Mouse (Mus musculus): ENCODE results near the gene 4833439L19Rik.

4833439L19Rik gene

DNA sequence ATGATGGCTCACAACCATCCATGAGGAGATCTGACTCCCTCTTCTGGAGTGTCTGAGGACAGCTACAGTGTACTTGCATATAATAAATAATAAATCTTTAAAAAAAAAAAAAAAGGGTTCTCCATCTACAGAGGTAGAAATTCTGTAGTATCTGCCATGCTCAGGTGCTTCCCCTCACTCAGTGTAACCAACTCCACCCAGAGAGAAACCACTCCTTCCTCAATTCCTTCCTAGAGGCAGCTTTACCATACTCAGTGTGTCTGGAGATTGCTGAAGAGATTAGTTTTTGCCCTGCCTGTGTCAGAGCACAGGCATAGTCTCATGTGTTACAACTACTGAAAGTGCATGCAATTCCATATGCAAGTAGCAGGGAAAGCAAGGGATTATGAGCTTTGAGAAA, 33.1 kb downstream of the 4833439L19Rik start:
- ATAC-seq (ENCODE audit: insufficient number of reproducible peaks, low FRiP score, low TSS enrichment): no peak

DNA sequence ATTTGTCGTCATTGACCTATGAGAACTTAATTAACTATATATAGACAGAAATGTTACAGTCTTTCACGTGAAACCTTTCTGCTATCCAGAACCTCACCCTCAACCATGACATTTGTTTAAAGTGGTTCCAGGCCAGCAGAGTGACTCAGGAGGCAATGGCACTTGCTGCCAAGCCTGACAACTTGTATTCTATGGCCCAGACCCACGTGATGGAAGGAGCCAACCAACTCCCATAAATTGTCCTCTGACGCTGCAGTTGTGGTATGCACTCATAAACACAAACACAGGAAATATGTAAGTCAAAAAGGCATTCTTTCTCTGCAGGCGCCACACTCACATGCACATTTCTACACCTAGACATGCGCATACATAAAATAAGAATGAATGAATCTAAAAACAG, 38.1 kb downstream of the 4833439L19Rik start:
- ATAC-seq (ENCODE audit: insufficient number of reproducible peaks, low FRiP score, low TSS enrichment): no peak

DNA sequence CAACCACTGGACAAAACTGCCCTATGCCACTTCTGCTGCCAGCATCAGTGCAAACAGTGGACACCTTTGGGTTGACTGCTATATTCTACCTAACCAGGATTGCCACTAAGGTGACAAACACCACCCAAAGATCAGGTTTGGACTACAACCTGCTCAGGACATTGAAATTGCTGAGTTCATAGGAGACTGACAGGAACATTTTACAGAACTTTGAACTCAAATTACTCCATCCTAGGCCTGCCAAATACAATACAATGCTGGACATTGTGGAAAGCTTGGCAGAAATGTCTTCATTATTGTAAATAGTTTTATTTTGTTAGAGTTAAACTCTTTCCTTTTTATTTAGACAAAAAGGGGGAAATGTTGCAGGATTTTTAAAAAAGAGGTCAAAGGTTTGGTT, 44.1 kb downstream of the 4833439L19Rik start:
- ATAC-seq (ENCODE audit: insufficient number of reproducible peaks, low FRiP score, low TSS enrichment): no peak

DNA sequence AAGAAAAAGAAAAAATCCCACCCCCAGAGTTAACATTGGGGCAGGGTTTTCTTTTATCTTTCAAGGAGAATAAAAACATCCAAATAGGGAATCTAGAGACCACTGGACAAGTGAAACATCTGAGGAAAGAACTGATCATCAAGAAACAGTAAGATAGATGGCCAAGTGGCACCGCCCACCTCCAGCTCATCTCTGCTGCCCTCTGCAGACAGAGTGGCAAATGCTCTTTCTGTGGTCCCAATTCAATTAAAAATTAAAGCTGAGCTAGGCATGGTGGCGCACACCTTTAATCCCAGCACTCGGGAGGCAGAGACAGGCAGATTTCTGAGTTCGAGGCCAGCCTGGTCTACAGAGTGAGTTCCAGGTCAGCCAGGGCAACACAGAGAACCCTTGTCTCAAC, 45.0 kb downstream of the 4833439L19Rik start:
- ATAC-seq (ENCODE audit: insufficient number of reproducible peaks, low FRiP score, low TSS enrichment): no peak

DNA sequence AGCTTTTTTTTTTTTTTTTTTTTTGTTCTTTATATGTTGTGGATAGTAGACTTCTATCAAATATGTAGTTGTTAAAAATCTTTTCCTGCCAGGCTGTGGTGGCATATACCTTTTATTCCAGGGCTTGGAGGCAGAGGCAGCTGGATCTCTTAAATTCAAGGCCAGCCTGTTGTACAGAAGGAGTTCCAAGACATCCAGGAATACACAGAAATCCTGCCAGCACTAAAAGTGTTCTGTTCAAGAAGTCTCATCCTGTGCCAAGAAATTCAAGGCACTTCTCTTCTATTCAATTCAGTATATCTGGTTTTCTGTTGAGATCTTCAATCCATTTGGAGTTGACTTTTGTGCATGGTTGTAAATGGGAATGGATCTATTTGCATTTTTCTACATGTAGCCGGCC, 59.3 kb downstream of the 4833439L19Rik start:
- ATAC-seq (ENCODE audit: insufficient number of reproducible peaks, low FRiP score, low TSS enrichment): no peak

DNA sequence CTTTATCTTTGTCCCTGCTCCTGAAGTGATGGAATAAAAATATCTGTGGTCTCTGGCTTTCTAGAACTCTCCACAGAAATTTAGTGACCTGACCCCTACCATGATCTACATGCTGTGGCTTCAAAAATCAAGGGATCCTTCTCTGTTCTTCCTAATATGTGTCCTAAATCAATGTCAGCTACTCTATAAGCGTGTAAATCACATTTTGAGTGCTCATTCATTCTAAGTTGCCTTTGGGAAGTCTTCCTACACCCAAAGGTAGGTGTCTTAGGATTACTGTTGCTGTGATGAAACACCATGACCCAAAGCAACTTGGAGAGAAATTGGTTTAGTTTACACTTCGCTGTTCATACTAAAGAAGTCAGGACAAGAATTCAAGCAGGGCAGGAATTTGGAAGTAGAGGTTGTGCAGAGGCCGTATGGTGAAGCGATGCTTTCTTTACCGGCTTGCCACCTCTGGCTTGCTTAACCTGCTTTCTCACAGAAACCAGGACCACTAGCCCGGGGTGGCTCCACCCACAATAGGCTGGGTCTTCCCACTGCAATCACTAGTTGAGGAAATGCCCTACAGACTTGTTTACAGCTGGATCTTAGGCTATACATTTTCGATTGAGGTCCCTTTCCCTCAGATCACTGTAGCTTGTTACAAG, 60.5 kb downstream of the 4833439L19Rik start:
- no peak for ATAC-seq (ENCODE audit: insufficient number of reproducible peaks, low FRiP score, low TSS enrichment)

DNA sequence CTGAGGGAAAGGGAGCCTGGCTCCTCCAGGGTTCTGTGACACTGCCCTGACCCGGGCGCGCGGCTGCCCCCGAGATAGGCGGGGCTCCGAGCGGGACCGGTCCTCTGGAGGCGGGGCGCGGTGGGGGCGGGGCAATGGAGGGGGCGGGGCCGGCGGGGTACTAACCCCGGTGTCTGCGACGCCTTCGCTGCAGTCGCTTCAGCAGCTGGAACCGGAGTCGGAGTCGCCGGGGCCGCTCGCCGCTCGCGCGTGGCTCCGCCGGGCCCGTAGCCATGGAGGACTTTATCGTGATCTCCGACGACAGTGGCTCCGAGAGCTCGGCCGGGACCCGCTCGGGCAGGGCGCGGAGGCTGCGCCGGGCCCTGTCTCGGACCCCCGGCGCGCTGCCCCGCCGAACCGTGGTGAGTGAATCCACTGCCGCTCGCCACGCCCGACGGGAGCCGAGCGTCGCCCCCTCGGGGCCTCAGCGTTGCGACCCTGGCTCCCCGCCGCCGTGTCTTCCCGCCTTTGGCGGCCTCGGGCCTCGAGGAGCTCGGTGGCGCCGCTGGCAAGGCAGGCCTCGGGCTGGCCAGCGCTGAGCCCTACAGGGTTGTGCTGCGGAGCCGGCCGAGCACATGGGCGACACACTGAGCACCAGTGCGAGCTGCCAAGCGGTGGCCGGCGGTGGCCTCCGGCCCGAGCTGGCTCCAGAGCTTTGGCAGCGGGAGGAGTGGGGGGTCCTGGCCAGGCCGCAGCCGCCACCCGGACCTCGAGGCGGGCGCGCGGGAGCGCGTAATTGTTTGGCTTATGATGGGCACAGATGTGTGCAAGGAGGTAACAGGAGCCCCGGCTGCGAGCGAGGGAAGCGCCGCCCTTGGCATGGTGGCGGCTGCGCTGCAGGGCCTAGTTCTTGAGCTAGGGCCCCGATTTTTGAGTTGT, 61.4 kb downstream of the 4833439L19Rik start, which contains the start of gene Simc1:
Simc1 (plus strand) TSS at position 176 of the 918 bp plus-strand sequence.
- peak; percentile 85 for ATAC-seq (ENCODE audit: insufficient number of reproducible peaks, low FRiP score, low TSS enrichment)

DNA sequence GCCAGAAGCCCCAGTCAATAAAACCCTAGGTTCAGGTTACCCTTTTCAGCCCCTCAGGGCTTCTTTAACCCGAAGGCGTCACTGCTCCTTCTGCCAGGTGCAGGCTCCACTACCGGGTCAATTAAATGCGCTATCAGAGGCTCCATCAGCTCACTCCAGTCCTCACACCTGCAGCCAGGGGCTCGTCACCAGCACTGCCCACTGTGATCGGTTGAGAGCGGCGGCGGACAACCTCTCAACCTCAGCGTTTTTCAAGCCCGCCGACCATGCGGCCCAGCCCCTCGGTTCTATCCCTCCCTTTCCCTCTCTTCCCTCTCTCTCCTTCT, 62.0 kb downstream of the 4833439L19Rik start:
- no peak; the same call in 1 of the 2 replicates for ATAC-seq (ENCODE audit: insufficient number of reproducible peaks, low FRiP score, low TSS enrichment)

DNA sequence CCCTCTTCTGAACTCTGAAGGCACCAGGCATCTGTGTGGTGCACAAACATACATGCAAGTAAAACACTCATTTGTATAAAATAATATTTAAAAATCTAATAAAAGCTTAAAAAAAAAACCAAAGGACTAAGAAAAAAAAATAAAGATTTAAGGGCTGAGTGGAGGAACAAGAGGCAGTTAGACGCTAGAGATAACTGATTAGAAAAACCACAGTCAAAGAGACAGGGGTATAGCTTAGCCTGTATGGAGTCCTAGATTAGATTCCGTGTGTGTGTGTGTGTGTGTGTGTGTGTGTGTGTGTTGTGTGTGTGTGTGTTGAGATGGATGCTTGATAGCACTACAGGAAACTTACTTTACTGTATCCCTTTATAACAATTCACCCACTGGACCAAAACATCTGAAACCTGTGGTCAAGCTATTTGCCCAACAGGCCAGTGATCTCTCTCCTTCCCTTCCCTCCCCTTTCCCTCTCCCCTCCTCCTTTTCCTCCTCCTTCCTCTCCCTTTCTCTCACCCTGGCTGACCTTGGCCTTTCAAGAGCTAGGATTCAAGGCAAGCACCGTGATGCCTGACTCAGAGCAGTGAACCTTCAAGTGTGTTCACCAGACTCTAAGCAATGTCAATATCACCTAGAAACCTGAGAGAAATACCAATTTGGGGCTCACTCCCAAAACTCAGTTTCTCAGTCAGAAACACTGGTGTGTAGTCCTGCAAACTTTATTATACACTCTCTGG, 63.1 kb downstream of the 4833439L19Rik start:
- no peak for ATAC-seq (ENCODE audit: insufficient number of reproducible peaks, low FRiP score, low TSS enrichment)

DNA sequence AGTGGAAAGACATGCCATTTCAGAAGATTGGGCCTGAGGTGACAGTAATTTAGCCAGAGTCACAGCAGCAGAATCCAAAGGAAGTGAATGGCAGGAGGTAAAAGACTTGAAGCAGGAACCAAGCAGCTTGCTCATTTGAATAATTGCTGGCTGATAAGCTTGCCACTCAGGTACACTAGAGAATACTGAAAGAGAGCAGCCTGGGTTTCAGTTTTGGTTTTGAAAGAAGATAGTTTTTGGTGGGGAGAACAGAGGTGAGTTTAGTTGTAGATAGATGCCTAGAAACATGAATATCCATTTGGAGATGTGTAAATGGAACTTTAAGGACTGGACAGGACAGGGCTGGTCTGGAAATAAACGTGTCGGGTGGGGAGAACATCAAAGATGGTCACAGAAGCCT, 63.9 kb downstream of the 4833439L19Rik start:
- ATAC-seq (ENCODE audit: insufficient number of reproducible peaks, low FRiP score, low TSS enrichment): no peak
